Mouse (Mus musculus) urinary bladder, postnatal 4 days (tissue): ENCODE measurements around the gene Fadd.

Experiments used
- DNase-seq, 2 experiments: peaks; one replicate each; pipeline ENCODE4 v3.0.0; 2021 to 2022; ENCODE audit warnings: low spot score in 2 of 2

The Fadd gene

DNA sequence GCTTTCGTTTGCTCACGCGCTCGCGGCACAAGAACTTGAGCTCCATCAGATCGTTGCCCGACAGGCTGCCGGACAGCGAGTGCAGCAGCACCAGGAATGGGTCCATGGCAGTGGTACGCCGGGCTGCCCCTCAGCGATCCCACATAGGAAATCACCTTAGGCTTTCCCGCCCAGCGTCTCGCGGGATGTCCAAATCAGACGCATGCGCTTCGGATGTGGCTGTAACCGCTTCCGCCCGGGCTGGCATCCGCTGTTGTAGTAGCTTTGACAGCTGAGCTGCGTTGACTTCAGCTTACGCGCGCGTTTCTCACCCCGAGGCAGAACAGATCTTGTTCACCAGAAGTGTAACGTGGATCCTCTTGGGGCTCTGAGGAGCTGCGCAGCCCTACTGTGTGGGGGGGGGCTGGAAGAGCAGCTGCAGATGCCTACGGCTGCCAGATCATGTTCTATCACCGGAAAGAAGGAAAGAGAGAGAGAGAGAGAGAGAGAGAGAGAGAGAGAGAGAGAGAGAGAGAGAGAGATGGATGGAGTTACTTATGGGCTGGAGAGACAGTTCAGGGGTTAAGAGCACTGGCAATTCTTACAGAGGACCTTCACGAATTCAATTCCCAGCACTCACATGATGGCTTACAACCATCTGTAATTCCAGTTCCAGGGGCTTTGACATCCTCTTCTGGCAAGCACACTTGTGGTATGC, at the start of gene Fadd:
Fadd (minus strand) TSS at position 180 of the 697 bp plus-strand sequence.
- DNase-seq: peak; percentile 92 to 95

GRCm38 (mm10) chr7:144630622-144631021, 48.4 kb upstream of the Fadd start:
- DNase-seq: no peak

DNA sequence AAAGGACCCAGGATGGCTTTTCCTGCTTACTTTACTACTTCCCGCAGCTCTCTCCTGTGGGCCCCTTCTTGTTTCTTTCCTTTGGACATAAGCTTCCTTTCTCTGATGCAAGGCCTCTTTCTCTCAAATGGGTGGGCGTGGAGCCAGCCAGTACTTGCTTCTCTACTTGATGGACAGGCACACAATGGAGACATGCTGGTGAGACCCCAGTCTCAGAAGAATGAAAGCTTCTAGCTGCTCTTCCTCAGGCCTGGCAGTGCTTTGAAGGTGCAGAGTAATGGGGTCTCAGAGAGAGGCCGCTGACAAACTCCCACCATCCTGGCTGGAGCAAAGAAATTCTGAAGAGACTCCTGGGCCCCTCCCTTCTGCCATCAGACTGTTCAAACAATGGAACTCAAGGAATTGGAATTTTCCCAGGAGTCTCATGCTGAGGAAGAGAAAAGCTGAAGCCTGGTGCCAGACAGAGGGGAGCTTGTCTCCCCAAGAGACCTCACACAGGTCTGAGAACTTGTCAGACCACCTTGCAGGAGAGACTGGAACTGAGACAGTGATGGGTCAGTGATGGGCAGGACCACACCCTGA, 46.2 kb upstream of the Fadd start:
- no peak for DNase-seq

- DNase-seq: no peak
Observed at GRCm38 (mm10) chr7:144627606-144628333, 45.5 kb upstream of the Fadd start.

DNA sequence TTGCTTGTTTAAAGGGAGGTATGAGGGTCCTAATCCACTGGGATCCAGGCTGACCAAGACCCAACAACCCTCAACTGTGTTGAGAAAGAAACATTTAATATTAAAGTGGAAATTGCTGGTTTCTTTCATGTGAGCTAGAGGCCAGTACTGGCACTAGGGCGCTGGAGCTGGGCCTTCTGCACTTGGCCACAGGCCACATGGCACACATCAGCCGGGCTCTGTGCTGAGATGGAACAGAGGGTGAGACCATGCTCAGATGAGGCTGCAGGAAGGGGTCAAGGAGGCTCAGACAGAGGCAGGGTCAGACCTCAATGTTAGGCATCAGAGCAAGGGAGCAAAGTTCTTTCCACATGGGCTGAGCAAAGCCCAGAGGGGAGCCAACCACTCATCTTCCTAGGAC, 43.8 kb upstream of the Fadd start:
- no peak for DNase-seq

- no peak for DNase-seq
Observed at GRCm38 (mm10) chr7:144620721-144621681, 38.7 kb upstream of the Fadd start.

DNA sequence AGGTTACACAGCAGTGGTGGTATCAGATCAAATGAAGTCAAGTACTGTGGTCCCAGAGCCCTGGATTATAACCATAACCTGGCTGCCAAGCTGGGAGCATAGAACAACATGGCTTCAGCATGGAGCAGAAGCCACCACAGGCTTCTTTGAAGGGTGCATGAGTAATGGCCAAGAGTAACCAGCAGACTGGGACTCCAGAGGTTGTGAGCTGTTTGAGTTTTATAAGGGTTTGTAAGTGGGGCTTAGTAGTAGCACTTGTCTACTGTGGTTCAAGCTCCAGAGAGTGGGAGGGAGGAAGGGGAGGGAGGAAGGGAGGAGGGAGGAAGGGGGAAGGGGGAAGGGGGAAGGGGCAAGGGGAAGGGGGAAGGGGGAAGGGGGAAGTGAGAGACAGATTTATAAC, 38.1 kb upstream of the Fadd start:
- DNase-seq: no peak

DNA sequence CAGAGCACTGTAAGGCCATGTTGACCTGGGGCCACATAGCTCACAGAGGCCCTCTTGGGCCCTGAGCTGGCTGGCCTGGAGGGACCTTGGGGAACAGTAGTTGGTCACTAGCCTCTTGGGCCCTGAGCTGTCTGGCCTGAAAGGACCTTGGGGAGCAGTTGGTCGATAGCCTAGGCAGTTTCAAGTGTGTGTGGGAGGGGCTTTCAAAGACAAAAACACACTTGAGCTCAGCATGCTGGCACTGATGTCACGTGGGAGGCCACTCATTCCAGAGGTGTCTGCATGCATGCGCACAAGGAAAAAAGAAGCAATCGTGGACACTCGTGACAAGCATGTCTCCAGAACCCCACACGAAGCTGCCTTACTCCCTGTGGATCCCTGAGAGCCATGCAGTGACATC, 33.1 kb upstream of the Fadd start:
- DNase-seq: no peak

DNA sequence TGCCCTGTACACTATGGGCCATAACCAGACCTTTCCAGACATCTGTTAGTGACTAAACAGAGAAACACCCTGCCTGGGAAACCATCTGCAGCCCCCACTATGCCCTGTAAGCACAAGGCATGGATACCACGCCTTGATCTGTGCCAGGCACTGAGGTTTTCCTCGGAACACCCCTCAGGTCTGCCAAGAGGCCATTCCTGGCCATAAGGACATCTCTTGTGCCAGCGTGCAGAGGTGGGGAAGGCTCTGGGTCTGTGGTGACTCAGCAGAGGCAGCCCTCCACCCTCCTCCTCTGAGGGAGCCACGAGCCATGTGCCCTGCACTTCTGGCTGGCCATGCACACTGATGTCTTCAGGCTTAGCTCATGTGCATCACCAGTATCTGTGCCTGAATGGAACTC, 30.6 kb upstream of the Fadd start:
- no peak for DNase-seq

DNA sequence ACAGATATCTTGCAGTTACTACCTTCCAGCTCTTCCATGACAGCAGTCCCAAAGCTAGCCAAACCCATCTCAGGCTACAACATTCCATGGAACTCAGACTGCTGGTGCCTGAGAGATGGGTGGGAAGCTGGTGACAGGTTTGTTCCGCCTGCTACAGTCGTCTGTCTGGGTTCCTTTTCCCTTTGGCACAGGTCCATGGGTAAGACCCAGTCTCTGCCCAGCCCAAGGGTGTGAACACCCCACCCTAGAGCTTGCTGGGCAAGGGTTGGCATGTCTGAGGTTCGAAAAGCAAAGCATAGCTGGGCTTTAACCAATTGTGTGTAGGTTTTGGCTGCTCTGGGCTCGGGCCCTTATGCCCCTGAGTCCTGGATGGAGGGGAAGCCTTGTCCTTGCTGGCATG, 30.1 kb upstream of the Fadd start:
- no peak for DNase-seq

DNA sequence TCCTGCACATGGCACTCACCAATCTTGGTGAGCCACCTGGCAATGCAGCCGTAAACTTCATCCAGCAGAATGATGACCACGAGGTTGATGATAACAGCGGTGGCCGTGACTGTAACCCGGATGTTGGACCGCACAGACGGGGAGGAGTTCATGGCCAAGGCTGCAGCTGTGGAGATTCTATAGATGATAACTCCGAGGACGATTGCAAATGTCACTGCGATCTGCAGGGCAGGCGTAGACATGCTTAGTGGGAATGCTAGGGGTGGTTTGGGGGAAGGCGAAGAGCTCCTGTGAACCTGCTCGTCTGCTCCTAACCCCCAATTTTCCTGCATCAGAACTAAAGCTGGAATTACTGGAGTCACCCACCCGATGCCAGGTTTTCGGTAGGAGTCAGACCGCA, 29.3 kb upstream of the Fadd start:
- DNase-seq: no peak

DNA sequence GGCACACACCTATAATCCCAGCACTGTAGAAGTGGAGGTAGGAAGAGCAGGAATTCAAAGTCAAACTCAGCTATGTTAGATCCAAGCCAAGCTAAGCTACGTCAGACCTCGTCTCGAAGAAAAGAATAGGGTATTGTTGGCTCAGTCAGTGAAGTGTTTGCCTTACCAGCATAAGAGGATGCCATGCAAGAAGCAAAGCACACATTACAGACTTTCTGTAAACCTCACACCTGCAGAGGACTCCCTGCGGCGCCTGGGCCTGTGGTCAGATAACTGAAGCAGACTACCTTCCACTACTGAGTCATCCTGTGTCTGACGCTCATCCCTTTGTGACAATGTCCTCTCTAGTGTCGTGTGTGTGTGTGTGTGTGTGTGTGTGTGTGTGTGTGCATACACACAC, 27.3 kb upstream of the Fadd start:
- DNase-seq: no peak

DNA sequence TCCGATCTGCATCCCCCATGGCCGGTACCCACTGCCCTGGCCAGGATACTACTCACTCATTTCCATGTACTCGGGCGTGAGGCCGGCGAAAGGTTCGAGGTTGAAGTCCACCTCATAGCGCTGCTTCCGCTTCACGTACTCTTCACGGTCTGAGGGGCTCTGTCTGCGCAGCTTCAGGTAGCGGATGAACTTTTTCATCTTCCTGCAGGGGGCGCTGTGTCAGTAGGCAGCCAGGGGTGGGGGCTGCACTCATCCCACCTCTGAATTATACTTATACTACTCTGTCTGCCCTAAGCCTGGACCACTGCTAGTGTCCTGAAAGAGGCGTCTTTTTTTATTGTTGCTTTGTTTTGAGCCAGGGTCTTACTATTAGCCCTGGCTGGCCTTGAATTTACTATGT, 25.6 kb upstream of the Fadd start:
- no peak for DNase-seq

GRCm38 (mm10) chr7:144604735-144605134, 22.5 kb upstream of the Fadd start:
- DNase-seq: no peak

DNA sequence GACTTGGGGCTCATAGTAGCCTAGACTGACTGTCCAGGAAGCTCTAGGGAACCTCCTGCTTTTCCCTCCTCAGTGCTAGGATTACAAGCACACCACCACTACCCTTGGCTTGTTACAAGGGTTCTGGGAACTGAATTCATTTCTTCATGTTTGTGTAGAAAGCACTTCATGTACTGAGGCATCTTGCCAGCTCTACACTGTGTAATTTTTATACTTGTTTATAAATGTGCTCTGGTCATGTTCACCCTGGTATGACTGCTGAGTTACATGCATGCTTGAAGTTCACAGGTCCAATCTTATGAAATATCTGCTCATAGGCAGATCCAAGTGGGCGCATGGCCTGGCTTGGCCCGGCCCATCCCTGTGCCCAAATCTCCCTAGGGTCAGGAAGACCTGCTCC, 22.0 kb upstream of the Fadd start:
- DNase-seq: no peak

DNA sequence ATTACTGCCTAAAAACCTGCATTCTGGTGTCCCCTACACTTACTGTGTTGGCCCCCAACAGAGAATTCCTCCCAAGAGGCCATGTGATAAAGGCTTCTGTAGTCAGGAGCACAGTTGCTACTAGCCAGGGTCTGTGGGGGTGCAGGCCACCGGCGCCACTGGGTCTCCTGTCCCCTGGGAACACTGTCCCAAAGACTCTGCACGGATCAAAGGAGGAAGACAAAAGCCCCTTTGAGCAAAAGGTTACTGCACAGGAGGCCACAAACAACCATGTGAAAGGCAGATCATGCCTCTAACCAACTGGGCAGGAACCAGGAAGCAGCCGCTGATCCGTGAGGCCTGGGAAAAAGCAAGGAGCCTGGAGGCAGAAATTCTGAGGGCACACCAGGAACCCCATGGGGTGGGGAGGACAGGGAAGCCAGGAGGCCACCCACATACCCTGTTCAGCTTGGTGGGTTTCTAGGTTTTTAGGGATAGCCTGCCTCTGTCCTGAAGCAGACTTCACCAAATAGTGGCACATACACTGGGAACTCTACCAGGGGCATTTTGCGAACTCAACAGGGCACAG, 18.2 kb upstream of the Fadd start:
- no peak for DNase-seq

GRCm38 (mm10) chr7:144589508-144589907, 7.2 kb upstream of the Fadd start:
- no peak for DNase-seq

GRCm38 (mm10) chr7:144587291-144587690, 5.0 kb upstream of the Fadd start:
- DNase-seq: no peak

DNA sequence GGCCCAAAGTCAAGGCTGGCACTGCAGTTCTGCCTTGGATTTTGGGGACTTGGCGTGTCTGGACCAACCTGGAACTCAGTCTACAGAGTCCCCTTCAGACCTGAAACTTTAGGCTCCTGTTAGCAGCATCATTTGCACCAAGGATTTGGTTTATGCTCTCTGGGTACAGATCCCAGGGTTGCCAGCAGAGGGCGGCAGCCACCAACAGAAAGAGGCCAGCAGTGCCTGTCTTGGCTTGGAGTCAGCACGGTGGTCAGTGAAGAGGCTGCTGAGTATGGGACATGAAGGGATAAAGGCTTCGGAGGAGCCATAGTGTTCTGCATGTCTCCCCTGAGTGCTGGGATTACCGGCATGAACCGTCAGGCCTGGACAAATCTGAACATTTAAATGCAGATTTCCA, 3.4 kb upstream of the Fadd start:
- DNase-seq: peak; percentile 63 to 80

DNA sequence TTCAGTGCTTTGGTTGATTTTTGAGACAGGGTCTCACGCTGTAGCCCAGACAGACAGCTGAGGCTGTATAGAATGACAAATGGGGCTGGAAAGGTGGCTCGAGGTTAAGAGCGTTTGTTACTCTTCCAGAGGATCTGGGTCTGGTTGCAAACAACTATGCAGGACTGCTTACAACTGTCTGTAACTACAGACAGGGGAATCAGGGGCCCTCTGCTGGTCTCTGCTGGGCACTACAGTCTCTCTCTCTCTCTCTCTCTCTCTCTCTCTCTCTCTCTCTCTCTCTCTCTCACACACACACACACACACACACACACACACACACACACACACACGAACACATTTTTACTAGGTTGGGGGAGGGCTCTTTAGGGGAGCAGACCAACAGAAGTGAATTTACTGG, 1.4 kb upstream of the Fadd start:
- DNase-seq: no peak

DNA sequence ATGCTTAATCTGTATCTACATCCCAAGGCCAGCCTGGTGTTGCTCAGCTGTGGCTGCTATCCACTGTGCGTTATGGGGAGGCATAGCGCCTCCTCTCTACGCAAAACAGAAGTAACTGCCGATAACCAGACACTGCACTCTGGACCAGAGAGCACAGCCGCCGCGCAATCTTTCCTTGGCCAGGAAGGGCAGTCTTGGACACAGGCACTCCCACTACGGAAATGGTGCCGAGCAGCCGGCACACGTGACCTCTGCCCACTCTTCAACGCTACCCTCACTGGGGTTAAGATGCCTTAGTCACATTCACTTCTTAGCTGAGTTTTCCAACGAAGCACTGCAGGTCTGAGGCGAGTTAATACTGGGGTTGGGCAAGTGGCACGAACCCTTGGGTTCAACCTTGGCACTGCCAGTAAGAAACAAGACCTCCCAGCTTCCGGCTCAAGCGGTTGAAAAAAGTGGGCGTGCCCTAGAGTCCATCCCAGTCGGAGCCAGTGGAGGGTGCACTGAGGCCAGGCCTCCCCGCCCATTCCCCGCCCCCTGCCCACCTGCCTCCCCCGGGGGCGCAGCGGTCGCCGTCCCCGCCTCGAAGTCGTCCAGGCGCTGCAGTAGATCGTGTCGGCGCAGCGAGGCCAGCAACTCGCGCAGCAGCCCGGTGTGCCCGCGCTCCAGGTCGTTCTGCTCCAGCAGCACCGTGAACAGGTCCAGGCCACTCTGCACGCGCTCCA, 542 bp downstream of the Fadd start:
- peak; percentile 80 to 86 for DNase-seq
